Mouse (Mus musculus) ES-Bruce4 (cell line): ENCODE measurements around the gene 4930539E08Rik.

Experiments used
- CTCF ChIP-seq: IDR thresholded peaks from one replicate; pipeline ENCODE4 v1.8.1; 2011; ENCODE audit warnings: low read depth, low read length
- EP300 ChIP-seq: IDR thresholded peaks from 2 replicates; pipeline ENCODE4 v1.6.1; 2011; ENCODE audit warnings: low read depth, low read length; ENCODE audit not compliant: insufficient read depth

GRCm38 (mm10) chr17:28948661-28949060, 33.5 kb upstream of the 4930539E08Rik start:
- TF ChIP-seq CTCF, result no peak
- TF ChIP-seq EP300, result no peak
